Mouse (Mus musculus): Measurements from ENCODE around the gene Hist2h2aa1. TPM values are rescaled to one million over a fixed set of nuclear protein-coding genes. Genes with fewer than 3 reads are reported as not detected.
"Not testable (repeated sequence)": the region's sequence is repeated elsewhere in the genome, so short reads cannot be mapped to it uniquely, and the experiment has no call there.

Hist2h2aa1 gene
- 30.9 and 33.5 TPM in 2 replicates for polyA plus RNA-seq (2015; fragmentation: Nextera tagmentation; extraction: Ambion mirVana)

DNA sequence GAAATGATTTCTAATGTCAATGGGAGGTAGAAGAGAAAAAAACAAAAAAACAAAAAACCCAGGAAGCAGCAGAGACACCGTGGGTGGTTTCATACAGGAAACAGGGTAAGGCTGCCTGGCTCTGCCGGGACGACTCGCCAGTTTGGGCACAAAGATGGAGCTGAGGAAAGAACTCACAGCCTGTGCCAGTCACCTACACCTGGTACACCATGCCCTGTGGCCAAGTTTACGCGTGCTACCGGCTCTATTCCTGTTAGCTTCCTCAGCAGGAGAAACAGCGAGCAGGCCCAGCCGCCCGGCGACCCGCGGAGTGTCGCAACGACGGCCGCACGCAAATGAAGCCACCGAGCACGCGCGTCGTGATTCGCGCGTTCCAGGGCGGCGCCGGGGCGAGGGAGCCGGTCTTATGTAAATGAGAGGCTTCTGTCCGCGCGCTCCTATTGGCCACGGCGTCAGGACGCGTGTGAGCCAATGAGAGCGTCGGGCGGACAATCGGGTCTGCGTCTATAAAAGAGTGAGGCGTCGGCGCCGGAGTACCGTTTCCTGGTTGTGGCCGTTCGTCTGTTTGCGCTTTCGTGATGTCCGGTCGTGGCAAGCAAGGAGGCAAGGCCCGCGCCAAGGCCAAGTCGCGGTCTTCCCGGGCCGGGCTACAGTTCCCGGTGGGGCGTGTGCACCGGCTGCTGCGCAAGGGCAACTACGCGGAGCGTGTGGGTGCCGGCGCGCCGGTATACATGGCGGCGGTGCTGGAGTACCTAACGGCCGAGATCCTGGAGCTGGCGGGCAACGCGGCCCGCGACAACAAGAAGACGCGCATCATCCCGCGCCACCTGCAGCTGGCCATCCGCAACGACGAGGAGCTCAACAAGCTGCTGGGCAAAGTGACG, at the start of gene Hist2h2aa1:
Gene Hist2h2aa1, plus strand, starts transcription at position 495 of the 884 bp plus-strand sequence.
- peak within 1 kb of the TSS; percentile 59 for H3K4me2 ChIP-seq (ENCODE audit: low read length)
- peaks cover 11% of the 10 kb centered on the region for H3K4me1 ChIP-seq (replicated peaks; ENCODE audit: insufficient read depth, low read length)
- peak within 1 kb of the TSS; percentile 78 for H3K9ac ChIP-seq (ENCODE audit: low read depth, low read length)
- ATAC-seq (replicated peaks; ENCODE audit: low FRiP score, low read depth), result peak; percentile 86
- H3K27ac ChIP-seq, result peak within 1 kb of the TSS; percentile 94
- 0% methylated on average over 19 of the region's 88 CpGs for WGBS
- H3K27me3 ChIP-seq (ENCODE audit: insufficient read depth, low read length); H3K36me3 ChIP-seq (ENCODE audit: insufficient read depth, low read length); H3K9me3 ChIP-seq (replicated peaks; ENCODE audit: low read length): not testable (repeated sequence)
- DNase-seq (ENCODE audit: low spot score), result peak; percentile 75
- peak within 1 kb of the TSS; percentile 48 for H3K4me3 ChIP-seq (replicated peaks; ENCODE audit: low read depth, low read length)

DNA sequence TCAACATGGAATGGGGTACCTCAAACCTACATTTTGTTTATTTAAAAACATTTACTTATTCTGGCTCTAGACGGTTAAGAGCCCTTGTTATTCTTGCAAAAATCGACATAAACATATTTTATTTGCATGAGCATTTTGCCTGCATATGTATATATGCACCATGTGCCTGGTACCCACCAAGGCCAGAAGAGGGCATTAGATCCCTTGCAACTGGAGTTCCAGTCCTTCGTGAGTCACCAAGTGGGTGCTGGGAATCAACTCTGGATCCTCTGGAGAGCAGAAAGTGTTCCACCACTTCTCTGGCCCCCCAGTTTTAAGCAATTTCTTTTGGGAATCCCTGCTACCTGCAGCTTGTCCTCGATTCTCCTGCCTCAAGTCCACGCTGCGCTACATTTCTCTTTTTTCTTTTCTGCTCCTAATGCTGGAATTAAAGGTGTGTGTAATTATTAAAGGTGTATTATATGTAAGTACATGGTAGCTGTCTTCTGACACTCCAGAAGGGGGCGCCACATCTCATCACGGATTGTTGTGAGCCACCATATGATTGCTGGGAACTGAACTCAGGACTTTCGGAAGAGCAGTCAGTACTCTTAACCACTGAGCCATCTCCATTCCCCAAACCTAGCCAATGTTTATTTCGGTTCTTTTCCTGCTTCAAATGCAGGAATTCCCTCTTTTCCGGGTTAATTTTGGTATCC, 49.5 kb upstream of the Hist2h2aa1 start:
- 93% methylated on average over 11 of the region's 11 CpGs for WGBS
- TF ChIP-seq CTCF (IDR thresholded peaks at IDR 0.05; ENCODE audit: low read depth), result peak; percentile 29; the same call in 1 of the 2 replicates
- H3K36me3 ChIP-seq (ENCODE audit: insufficient read depth, low read length), result no peaks in the 10 kb centered on the region
- ATAC-seq (replicated peaks; ENCODE audit: low FRiP score, low read depth) (no peak), DNase-seq (ENCODE audit: low spot score) (no peak)
- H3K9ac ChIP-seq (ENCODE audit: low read depth, low read length), result no peak overlapping the region
- H3K4me2 ChIP-seq (ENCODE audit: low read length), result no peak overlapping the region
- H3K4me1 ChIP-seq (replicated peaks; ENCODE audit: insufficient read depth, low read length), result peaks cover 12% of the 10 kb centered on the region
- no peaks in the 10 kb centered on the region for H3K27me3 ChIP-seq (ENCODE audit: insufficient read depth, low read length)
- H3K27ac ChIP-seq, result no peak overlapping the region
- no peak overlapping the region for H3K4me3 ChIP-seq (replicated peaks; ENCODE audit: low read depth, low read length)
- H3K9me3 ChIP-seq (replicated peaks; ENCODE audit: low read length), result no peaks in the 10 kb centered on the region

DNA sequence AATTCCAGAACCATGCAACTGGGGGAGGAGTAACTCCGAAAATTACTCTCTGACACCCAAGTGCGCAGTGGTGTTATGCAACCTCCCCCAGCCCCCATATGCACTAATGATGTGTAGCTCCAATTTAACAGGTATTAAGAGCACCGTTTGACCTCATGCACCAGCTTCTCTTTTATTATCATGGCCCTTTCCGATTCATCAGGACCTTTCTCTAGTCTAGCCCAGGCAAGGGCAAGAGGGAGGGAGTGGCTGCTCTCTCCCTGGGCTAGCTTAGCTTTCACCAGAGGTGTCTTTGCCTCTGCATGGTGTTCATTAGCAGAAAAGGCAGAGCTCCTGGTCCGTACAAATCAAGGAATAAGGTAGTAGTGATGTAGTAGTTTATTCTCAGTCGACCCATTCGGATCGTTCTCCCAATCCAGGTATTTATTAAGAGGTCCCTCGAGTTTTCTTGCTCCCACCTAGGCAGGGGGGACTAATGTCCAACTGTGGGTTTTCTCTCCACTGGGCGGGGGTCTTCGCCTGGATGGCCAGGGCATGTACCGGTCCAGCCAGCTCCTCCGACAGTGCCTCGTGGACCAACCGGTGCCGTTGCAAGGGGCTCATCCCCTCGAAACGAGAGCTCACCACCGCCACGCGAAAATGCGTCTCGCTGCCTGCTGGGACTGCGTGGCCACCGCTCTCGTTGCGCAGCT, 48.7 kb upstream of the Hist2h2aa1 start:
- 18% methylated on average over 27 of the region's 27 CpGs for WGBS
- no peak for DNase-seq (ENCODE audit: low spot score)
- ATAC-seq (replicated peaks; ENCODE audit: low FRiP score, low read depth), result no peak; the same call in 1 of the 2 replicates
- H3K4me3 ChIP-seq (replicated peaks; ENCODE audit: low read depth, low read length), result peak overlapping the region; percentile 48
- no peaks in the 10 kb centered on the region for H3K27me3 ChIP-seq (ENCODE audit: insufficient read depth, low read length)
- no peak for TF ChIP-seq CTCF (IDR thresholded peaks at IDR 0.05; ENCODE audit: low read depth)
- no peaks in the 10 kb centered on the region for H3K36me3 ChIP-seq (ENCODE audit: insufficient read depth, low read length)
- peak overlapping the region; percentile 91 for H3K27ac ChIP-seq
- peak overlapping the region; percentile 73 for H3K4me2 ChIP-seq (ENCODE audit: low read length)
- peaks cover 12% of the 10 kb centered on the region for H3K4me1 ChIP-seq (replicated peaks; ENCODE audit: insufficient read depth, low read length)
- H3K9me3 ChIP-seq (replicated peaks; ENCODE audit: low read length), result no peaks in the 10 kb centered on the region
- H3K9ac ChIP-seq (ENCODE audit: low read depth, low read length), result peak overlapping the region; percentile 73

DNA sequence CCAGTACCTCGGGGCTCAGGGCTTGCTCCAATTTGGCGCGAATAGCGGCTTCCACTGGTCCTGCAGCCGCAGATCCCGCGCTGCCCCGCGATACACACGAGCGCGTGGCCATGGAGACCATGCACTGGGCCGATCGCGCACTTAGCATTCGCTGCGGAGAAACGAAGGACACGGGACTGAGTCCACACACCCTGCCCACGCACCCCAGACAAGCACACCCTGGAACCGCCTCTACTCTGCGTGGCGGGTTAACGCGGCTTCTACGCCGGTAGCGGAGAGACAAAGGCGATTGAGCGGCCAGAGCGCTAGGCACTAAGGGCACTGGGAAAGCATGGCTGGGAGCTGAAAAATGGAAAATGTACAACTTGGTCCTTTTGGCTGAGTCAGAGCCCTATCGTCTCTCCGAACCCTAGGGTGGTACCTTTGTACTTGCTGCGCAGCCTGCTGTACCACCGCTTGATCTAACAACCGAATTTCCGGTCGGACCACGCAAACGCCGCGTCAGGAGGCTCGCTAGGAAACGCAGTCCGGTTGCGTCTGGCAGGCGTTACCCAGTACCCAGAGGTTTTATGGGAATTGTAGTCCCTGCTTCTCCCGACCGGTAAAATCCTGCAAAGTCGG, 48.1 kb upstream of the Hist2h2aa1 start:
- peak; percentile 90 for ATAC-seq (replicated peaks; ENCODE audit: low FRiP score, low read depth)
- TF ChIP-seq CTCF (IDR thresholded peaks at IDR 0.05; ENCODE audit: low read depth), result peak; percentile 16; the same call in 1 of the 2 replicates
- H3K4me3 ChIP-seq (replicated peaks; ENCODE audit: low read depth, low read length), result peak overlapping the region; percentile 48
- peak overlapping the region; percentile 73 for H3K9ac ChIP-seq (ENCODE audit: low read depth, low read length)
- no peaks in the 10 kb centered on the region for H3K9me3 ChIP-seq (replicated peaks; ENCODE audit: low read length)
- peak overlapping the region; percentile 73 for H3K4me2 ChIP-seq (ENCODE audit: low read length)
- no peaks in the 10 kb centered on the region for H3K27me3 ChIP-seq (ENCODE audit: insufficient read depth, low read length)
- peak; percentile 95 for DNase-seq (ENCODE audit: low spot score)
- H3K36me3 ChIP-seq (ENCODE audit: insufficient read depth, low read length), result no peaks in the 10 kb centered on the region
- under 1% methylated on average over 50 of the region's 50 CpGs for WGBS
- peak overlapping the region; percentile 91 for H3K27ac ChIP-seq
- peaks cover 12% of the 10 kb centered on the region for H3K4me1 ChIP-seq (replicated peaks; ENCODE audit: insufficient read depth, low read length)

DNA sequence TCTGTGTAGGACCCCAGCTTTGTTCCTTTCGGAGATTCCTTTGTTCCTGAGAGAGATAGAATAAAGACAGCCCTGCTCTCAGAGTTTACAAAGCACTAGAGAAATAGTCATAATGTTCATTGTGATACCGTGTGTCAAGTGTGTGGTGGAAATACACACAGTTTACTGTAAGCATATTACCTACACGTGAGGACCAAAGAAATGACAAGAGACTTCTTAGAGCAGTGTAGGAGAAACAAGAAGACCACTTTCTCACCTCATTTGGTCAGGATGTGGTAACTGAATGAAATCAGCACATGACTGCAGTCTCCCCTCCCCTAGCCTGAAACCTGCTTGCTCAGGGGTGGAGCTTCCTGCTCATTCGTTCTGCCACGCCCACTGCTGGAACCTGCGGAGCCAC, 47.1 kb upstream of the Hist2h2aa1 start:
- Histone ChIP-seq H3K9me3 (replicated peaks; ENCODE audit: low read length) (no peaks in the 10 kb centered on the region), H3K27me3 (ENCODE audit: insufficient read depth, low read length) (no peaks in the 10 kb centered on the region), H3K9ac (ENCODE audit: low read depth, low read length) (no peak overlapping the region), H3K4me3 (replicated peaks; ENCODE audit: low read depth, low read length) (peak overlapping the region; percentile 48; the same call in 1 of the 2 replicates), H3K36me3 (ENCODE audit: insufficient read depth, low read length) (no peaks in the 10 kb centered on the region), H3K27ac (no peak overlapping the region), H3K4me2 (ENCODE audit: low read length) (peak overlapping the region; percentile 73), H3K4me1 (replicated peaks; ENCODE audit: insufficient read depth, low read length) (peaks cover 12% of the 10 kb centered on the region)
- 3% methylated on average over 6 of the region's 6 CpGs for WGBS
- no peak for ATAC-seq (replicated peaks; ENCODE audit: low FRiP score, low read depth)
- DNase-seq (ENCODE audit: low spot score), result no peak
- TF ChIP-seq CTCF (IDR thresholded peaks at IDR 0.05; ENCODE audit: low read depth), result no peak

DNA sequence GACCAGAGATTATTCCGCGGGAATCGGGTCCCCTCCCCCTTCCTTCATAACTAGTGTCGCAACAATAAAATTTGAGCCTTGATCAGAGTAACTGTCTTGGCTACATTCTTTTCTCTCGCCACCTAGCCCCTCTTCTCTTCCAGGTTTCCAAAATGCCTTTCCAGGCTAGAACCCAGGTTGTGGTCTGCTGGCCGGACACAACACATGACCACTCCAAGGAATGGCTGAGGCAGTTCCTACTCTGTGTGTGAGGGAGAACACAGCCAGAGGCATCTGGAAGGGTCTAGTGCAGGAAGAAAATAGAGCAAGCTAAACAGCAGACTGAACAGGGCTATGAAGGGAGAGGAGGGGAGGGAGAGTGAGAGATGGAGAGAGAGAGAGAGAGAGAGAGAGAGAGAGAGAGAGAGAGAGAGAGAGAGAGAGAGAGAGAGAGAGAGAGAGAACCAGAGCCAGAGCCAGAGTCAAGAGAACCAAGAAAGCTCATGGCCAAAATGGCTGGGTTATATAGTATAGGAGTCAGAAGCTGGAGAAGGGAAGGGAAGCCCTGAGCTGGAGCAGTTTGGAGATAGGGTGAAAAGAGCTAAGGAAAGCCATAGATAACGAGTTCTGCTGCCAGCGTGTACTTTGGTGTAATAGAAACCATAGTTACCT, 46.6 kb upstream of the Hist2h2aa1 start:
- not testable (repeated sequence) for H3K27ac ChIP-seq; H3K36me3 ChIP-seq (ENCODE audit: insufficient read depth, low read length); DNase-seq (ENCODE audit: low spot score); H3K4me3 ChIP-seq (replicated peaks; ENCODE audit: low read depth, low read length); H3K9me3 ChIP-seq (replicated peaks; ENCODE audit: low read length); H3K27me3 ChIP-seq (ENCODE audit: insufficient read depth, low read length); H3K4me2 ChIP-seq (ENCODE audit: low read length); H3K9ac ChIP-seq (ENCODE audit: low read depth, low read length); ATAC-seq (replicated peaks; ENCODE audit: low FRiP score, low read depth)
- 32% methylated on average over 6 of the region's 8 CpGs for WGBS
- H3K4me1 ChIP-seq (replicated peaks; ENCODE audit: insufficient read depth, low read length), result peaks cover 12% of the 10 kb centered on the region

Measured in kidney, postnatal 0 days (tissue).